Mouse (Mus musculus) heart, postnatal 36 days (tissue): ENCODE data around the gene Pttg1. TPM values are rescaled to one million over a fixed set of nuclear protein-coding genes. Genes with fewer than 3 reads are reported as not detected.

Experiments used
- DNase-seq, 2 experiments: peaks; one replicate each; pipeline ENCODE4 v3.0.0; 2021 to 2022
- intact Hi-C: fragments of 180-260 bp; cut with DNase I; formaldehyde crosslinking; loops from one replicate; pipeline ENCODE4 v1.15.1; 2025
- total RNA-seq, 2 experiments: library from RNA; stranded (reverse); gene quantifications; 2 replicates each; pipeline ENCODE4 v1.2.3; 2021

Pttg1 gene
- total RNA-seq, 2 experiments from 2014 or later: 77.7 to 78.6 TPM

- DNase-seq: peak; percentile 71 to 77
- intact Hi-C loops: loop anchor here (5.0 to 10.0 kb wide), 2 partner anchors 59 to 197 kb away; no protein-coding TSS in a partner anchor
Observed at GRCm38 (mm10) chr11:43411413-43411812, 14.6 kb downstream of the Pttg1 start.

GRCm38 (mm10) chr11:43410291-43410690 lies 15.8 kb downstream of the Pttg1 start:
- intact Hi-C loops: loop anchor here (5.0 to 10.0 kb wide), 2 partner anchors 58 to 195 kb away; no protein-coding TSS in a partner anchor
- DNase-seq: no peak

GRCm38 (mm10) chr11:43408888-43409287 lies 17.2 kb downstream of the Pttg1 start:
- DNase-seq: no peak
- intact Hi-C loops: no loop called here

GRCm38 (mm10) chr11:43404150-43404807 lies 21.8 kb downstream of the Pttg1 start:
- intact Hi-C loops: no loop called here
- DNase-seq: no peak

GRCm38 (mm10) chr11:43400131-43400530 lies 25.9 kb downstream of the Pttg1 start:
- intact Hi-C loops: no loop called here

GRCm38 (mm10) chr11:43399297-43399696 lies 26.8 kb downstream of the Pttg1 start:
- intact Hi-C loops: no loop called here

More at GRCm38 (mm10) chr11:43400131-43400530, 25.9 kb downstream of the Pttg1 start:
- no peak for DNase-seq

GRCm38 (mm10) chr11:43396672-43397071 lies 29.4 kb downstream of the Pttg1 start:
- intact Hi-C loops: no loop called here
- DNase-seq: no peak

More at GRCm38 (mm10) chr11:43399297-43399696, 26.8 kb downstream of the Pttg1 start:
- no peak for DNase-seq

- DNase-seq: no peak
- intact Hi-C loops: no loop called here
Observed at GRCm38 (mm10) chr11:43396246-43396645, 29.8 kb downstream of the Pttg1 start.

GRCm38 (mm10) chr11:43395073-43395948 lies 30.7 kb downstream of the Pttg1 start:
- intact Hi-C loops: no loop called here

GRCm38 (mm10) chr11:43393325-43393724 lies 32.7 kb downstream of the Pttg1 start:
- no peak for DNase-seq
- intact Hi-C loops: no loop called here

More at GRCm38 (mm10) chr11:43395073-43395948, 30.7 kb downstream of the Pttg1 start:
- DNase-seq: no peak

GRCm38 (mm10) chr11:43392757-43393156 lies 33.3 kb downstream of the Pttg1 start:
- intact Hi-C loops: no loop called here
- no peak for DNase-seq

GRCm38 (mm10) chr11:43389118-43389517 lies 36.9 kb downstream of the Pttg1 start:
- DNase-seq: no peak
- intact Hi-C loops: no loop called here

GRCm38 (mm10) chr11:43388122-43389097 lies 37.6 kb downstream of the Pttg1 start:
- intact Hi-C loops: no loop called here
- DNase-seq: no peak

GRCm38 (mm10) chr11:43387004-43387880 lies 38.8 kb downstream of the Pttg1 start:
- intact Hi-C loops: no loop called here
- DNase-seq: no peak

GRCm38 (mm10) chr11:43385716-43386115 lies 40.3 kb downstream of the Pttg1 start:
- intact Hi-C loops: no loop called here

GRCm38 (mm10) chr11:43385055-43385649 lies 40.9 kb downstream of the Pttg1 start:
- peak; percentile 63 to 73 for DNase-seq
- intact Hi-C loops: no loop called here

More at GRCm38 (mm10) chr11:43385716-43386115, 40.3 kb downstream of the Pttg1 start:
- DNase-seq: peak; percentile 13 to 14

GRCm38 (mm10) chr11:43383581-43383980 lies 42.5 kb downstream of the Pttg1 start:
- intact Hi-C loops: no loop called here
- DNase-seq: no peak

GRCm38 (mm10) chr11:43380901-43381300 lies 45.1 kb downstream of the Pttg1 start:
- no peak for DNase-seq
- intact Hi-C loops: no loop called here
